Mouse (Mus musculus) lung, embryonic 15.5 days (tissue): ENCODE measurements at regions not wholly inside any gene's neighbourhood (a gene's known extent, or its start where the extent isn't known, plus 50 kb on each side); places are given as distances from the start of the nearest gene placed in this dataset.
A peak's percentile ranks its signal among the peaks of the same experiment; 100 is the strongest.

Source experiments
- ATAC-seq: fragments of 200-750 bp; cut with Nextera tagmentation; 2 replicates; pipeline ENCODE4 v1.8.0; 2017; ENCODE audit warnings: moderate number of reproducible peaks, borderline replicate concordance; ENCODE audit not compliant: low FRiP score, low TSS enrichment; ENCODE audit errors: extremely low read depth
- H3K27ac ChIP-seq: fragments of 300-500 bp; sonication (generic); 2 replicates; pipeline ENCODE4 v1.5.1; 2015; ENCODE audit warnings: moderate library complexity, mild to moderate bottlenecking, inconsistent platforms
- H3K27me3 ChIP-seq: fragments of 300-500 bp; sonication (generic); 2 replicates; pipeline ENCODE4 v1.6.1; 2015; ENCODE audit warnings: inconsistent platforms
- H3K36me3 ChIP-seq: fragments of 300-500 bp; sonication (generic); 2 replicates; pipeline ENCODE4 v1.6.1; 2015; ENCODE audit warnings: inconsistent platforms
- H3K4me1 ChIP-seq: fragments of 300-500 bp; sonication (generic); 2 replicates; pipeline ENCODE4 v1.6.1; 2015; ENCODE audit warnings: inconsistent platforms
- H3K4me2 ChIP-seq: fragments of 300-500 bp; sonication (generic); 2 replicates; pipeline ENCODE4 v1.6.1; 2015; ENCODE audit warnings: inconsistent platforms, mild to moderate bottlenecking, moderate library complexity
- H3K4me3 ChIP-seq: fragments of 300-500 bp; sonication (generic); 2 replicates; pipeline ENCODE4 v1.5.1; 2015; ENCODE audit warnings: mild to moderate bottlenecking, inconsistent platforms
- H3K9ac ChIP-seq: fragments of 300-500 bp; sonication (generic); 2 replicates; pipeline ENCODE4 v1.6.1; 2015; ENCODE audit warnings: inconsistent platforms
- H3K9me3 ChIP-seq: fragments of 300-500 bp; sonication (generic); 2 replicates; pipeline ENCODE4 v1.6.1; 2016; ENCODE audit warnings: inconsistent platforms
- WGBS: fragments of 180-500 bp; shearing (Covaris S2); methylation state at CpG from one replicate; pipeline ENCODE4 v1.1.7; 2015; 5-methylcytosine and 5-hydroxymethylcytosine counted together

DNA sequence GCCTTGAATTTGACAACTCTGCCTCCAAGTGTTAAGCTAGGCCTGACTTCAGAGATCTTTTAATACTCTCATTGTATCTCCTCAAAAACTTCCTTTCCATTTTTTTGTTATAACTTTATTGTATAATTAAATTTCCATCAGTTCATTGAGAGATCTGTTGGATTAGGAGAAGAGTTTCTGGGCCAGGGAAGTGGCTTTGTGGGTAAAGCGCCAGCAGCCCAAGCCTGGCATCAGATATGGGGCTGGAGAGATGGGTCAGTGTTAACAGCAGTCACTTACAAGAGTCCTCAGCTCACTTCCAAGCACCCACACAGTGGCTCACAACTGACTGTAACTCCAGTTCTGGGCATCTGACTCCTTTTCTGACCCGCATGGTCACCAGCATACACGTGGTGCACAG is 167.3 kb downstream of the Rab11fip4 start:
- no peaks in the 10 kb centered on the region for H3K9me3 ChIP-seq
- H3K36me3 ChIP-seq = no peaks in the 10 kb centered on the region
- H3K27ac ChIP-seq = no peak overlapping the region
- no peak overlapping the region for H3K9ac ChIP-seq
- no peaks in the 10 kb centered on the region; the same call in 1 of the 2 replicates for H3K27me3 ChIP-seq
- no peaks in the 10 kb centered on the region for H3K4me1 ChIP-seq
- WGBS = 88% methylated on average over 3 of the region's 3 CpGs
- H3K4me2 ChIP-seq = no peak overlapping the region
- no peak for ATAC-seq
- H3K4me3 ChIP-seq = no peak overlapping the region

GRCm38 (mm10) chr11:79757513-79758071 is 166.6 kb downstream of the Rab11fip4 start:
- H3K9me3 ChIP-seq = no peaks in the 10 kb centered on the region
- no peak for ATAC-seq
- H3K9ac ChIP-seq = no peak overlapping the region
- H3K27ac ChIP-seq = no peak overlapping the region
- no peak overlapping the region for H3K4me2 ChIP-seq
- no peaks in the 10 kb centered on the region; the same call in 1 of the 2 replicates for H3K27me3 ChIP-seq
- no peaks in the 10 kb centered on the region for H3K36me3 ChIP-seq
- WGBS = 80% methylated on average over 5 of the region's 5 CpGs
- no peak overlapping the region for H3K4me3 ChIP-seq
- 0 out of 2 replicates have a peak, but pooled peaks cover 6% of the 10 kb centered on the region for H3K4me1 ChIP-seq

- ATAC-seq = no peak
- H3K4me1 ChIP-seq = peaks cover 17% of the 10 kb centered on the region
- 81% methylated on average over 9 of the region's 9 CpGs for WGBS
Observed at GRCm38 (mm10) chr11:79756305-79756846, 165.4 kb downstream of the Rab11fip4 start.

GRCm38 (mm10) chr11:79753491-79753890 is 162.5 kb downstream of the Rab11fip4 start:
- Histone ChIP-seq H3K27ac (no peak overlapping the region), H3K4me3 (no peak overlapping the region), H3K9me3 (no peaks in the 10 kb centered on the region), H3K4me2 (no peak overlapping the region), H3K9ac (no peak overlapping the region), H3K27me3 (no peaks in the 10 kb centered on the region; the same call in 1 of the 2 replicates), H3K36me3 (no peaks in the 10 kb centered on the region), H3K4me1 (peaks cover 33% of the 10 kb centered on the region)
- ATAC-seq = no peak
- 76% methylated on average over 2 of the region's 2 CpGs for WGBS

More at GRCm38 (mm10) chr11:79756305-79756846, 165.4 kb downstream of the Rab11fip4 start:
- Histone ChIP-seq H3K27me3 (no peaks in the 10 kb centered on the region; the same call in 1 of the 2 replicates), H3K9me3 (no peaks in the 10 kb centered on the region), H3K27ac (no peak overlapping the region), H3K9ac (no peak overlapping the region), H3K4me2 (no peak overlapping the region), H3K36me3 (no peaks in the 10 kb centered on the region), H3K4me3 (no peak overlapping the region)

DNA sequence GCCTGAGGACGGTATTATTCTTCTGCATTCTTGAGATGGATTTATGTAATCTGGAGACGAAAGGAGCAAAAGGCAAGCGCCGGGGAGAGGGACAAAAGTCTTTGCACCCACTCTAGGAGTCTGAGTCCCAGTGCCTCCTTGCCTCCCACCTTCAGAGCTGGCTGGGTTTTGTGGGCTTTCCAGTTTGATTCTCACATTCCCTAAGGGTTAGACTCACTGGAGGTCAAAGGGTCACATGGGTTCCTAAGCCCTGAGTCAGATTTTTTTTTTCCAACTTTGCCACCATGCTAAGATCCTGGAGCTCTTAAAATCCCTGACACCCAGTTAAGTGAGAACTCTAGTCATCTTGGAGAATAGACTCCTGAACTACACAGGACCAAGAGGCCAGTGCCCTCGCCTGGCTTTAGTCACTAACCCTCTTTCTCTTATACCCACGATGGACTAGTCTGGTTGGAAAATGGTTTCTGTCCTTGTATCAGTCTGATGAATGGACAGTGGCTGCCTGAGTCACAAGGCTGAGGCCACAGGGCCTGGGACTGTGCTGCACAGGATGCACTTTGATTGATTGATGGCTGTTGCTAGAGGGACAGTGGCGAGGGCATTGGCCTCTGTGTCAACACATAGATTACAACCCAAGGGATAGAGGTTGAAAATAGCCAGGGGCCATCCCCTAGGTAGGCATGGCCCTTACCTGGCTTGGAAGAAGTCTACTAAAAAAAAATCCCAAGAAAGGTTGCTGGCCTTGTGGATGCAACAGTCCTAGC is 161.9 kb downstream of the Rab11fip4 start:
- Histone ChIP-seq H3K4me3 (no peak overlapping the region), H3K4me2 (0 out of 2 replicates have a peak overlapping the region, but pooled peaks have one; percentile 8), H3K27me3 (no peaks in the 10 kb centered on the region; the same call in 1 of the 2 replicates), H3K9ac (no peak overlapping the region), H3K36me3 (no peaks in the 10 kb centered on the region), H3K4me1 (peaks cover 33% of the 10 kb centered on the region), H3K9me3 (no peaks in the 10 kb centered on the region), H3K27ac (peak overlapping the region; percentile 29)
- ATAC-seq = no peak
- WGBS = 52% methylated on average over 7 of the region's 7 CpGs

DNA sequence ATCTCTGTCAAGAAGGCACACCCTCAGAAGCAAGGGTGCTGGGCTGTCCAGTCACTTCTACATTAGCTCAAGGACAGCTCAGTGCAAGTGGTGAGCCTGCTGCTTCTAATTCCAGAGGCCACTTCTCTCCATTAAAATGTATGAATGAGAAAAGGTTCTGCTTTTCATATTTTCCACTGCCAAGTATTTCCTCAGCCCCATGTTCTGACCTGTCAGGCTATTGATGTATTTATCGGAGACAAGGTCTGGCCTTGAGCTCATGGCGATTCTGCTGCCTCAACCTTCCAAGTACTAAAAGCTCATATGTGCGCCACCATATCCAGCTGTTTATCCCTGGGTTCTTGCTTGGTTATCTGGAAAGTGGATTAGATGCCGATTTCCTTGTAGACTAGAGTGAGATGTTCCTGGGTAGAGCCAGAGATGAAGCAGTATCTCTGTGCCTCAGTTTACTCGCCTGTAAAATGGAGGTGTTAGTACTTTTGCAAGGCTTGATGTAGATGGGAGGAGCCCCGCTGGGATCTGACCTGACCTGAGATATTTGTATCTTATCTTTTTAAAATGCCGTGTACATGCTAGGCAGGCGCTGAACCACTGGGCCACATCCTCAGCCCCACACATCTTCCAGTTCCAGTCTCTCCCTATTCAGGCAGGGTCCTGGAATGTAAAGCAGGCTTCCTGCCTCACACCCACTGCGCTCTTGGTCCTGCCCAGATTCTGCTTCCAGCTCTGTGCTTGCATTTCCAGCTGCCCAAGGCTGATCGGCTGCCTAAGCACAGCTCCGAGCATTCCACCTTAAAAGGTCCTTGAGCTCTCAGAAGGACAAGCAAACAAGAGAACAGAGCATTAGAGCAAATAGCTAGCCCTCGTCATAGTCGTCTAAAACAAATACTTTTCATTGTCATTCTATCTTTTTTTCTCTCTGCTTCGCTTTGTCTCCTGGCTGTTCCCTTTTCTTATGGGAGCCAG is 161.0 kb downstream of the Rab11fip4 start:
- Histone ChIP-seq H3K9me3 (no peaks in the 10 kb centered on the region), H3K4me2 (0 out of 2 replicates have a peak overlapping the region, but pooled peaks have one; percentile 8), H3K27me3 (no peaks in the 10 kb centered on the region; the same call in 1 of the 2 replicates), H3K9ac (no peak overlapping the region), H3K36me3 (no peaks in the 10 kb centered on the region), H3K4me3 (no peak overlapping the region), H3K27ac (peak overlapping the region; percentile 29), H3K4me1 (peaks cover 33% of the 10 kb centered on the region)
- WGBS = 59% methylated on average over 14 of the region's 14 CpGs
- ATAC-seq = peak; percentile 68

DNA sequence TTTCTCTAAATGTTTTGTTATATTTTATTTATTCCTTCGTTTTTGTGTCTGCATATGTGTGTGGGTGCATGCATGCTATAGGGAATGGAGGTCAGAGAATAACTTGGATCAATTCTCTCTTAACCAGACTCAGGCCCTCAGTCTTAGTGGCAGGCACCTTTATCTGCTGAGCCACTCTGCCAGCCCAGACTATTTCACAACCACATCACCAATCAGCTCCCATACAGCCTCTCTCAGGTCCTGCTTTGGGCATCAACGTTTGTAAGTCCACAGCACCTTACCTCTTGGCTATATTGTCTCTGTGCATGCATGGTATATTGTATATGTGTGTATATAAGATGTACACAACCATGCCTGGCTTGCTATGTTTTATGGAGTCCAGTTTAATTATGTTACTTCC is 159.9 kb downstream of the Rab11fip4 start:
- ATAC-seq = no peak
- Histone ChIP-seq H3K9me3 (no peaks in the 10 kb centered on the region), H3K4me3 (no peak overlapping the region), H3K9ac (no peak overlapping the region), H3K27ac (0 out of 2 replicates have a peak overlapping the region, but pooled peaks have one; percentile 19), H3K27me3 (no peaks in the 10 kb centered on the region; the same call in 1 of the 2 replicates), H3K4me2 (no peak overlapping the region), H3K36me3 (no peaks in the 10 kb centered on the region), H3K4me1 (peaks cover 37% of the 10 kb centered on the region)
- WGBS = 52% methylated on average over 2 of the region's 2 CpGs

GRCm38 (mm10) chr11:79749755-79750434 is 158.9 kb downstream of the Rab11fip4 start:
- no peaks in the 10 kb centered on the region for H3K36me3 ChIP-seq
- H3K4me3 ChIP-seq = no peak overlapping the region
- H3K27me3 ChIP-seq = no peaks in the 10 kb centered on the region; the same call in 1 of the 2 replicates
- peak; percentile 32; the same call in 1 of the 2 replicates for ATAC-seq
- no peak overlapping the region for H3K4me2 ChIP-seq
- peaks cover 37% of the 10 kb centered on the region for H3K4me1 ChIP-seq
- WGBS = 52% methylated on average over 7 of the region's 7 CpGs
- H3K9ac ChIP-seq = no peak overlapping the region
- H3K9me3 ChIP-seq = no peaks in the 10 kb centered on the region
- H3K27ac ChIP-seq = no peak overlapping the region

GRCm38 (mm10) chr11:79749141-79749540 is 158.1 kb downstream of the Rab11fip4 start:
- 96% methylated on average over 10 of the region's 10 CpGs for WGBS
- no peaks in the 10 kb centered on the region for H3K27me3 ChIP-seq
- no peaks in the 10 kb centered on the region for H3K36me3 ChIP-seq
- H3K27ac ChIP-seq = no peak overlapping the region
- ATAC-seq = no peak
- no peak overlapping the region for H3K9ac ChIP-seq
- no peak overlapping the region for H3K4me2 ChIP-seq
- H3K4me3 ChIP-seq = no peak overlapping the region
- no peaks in the 10 kb centered on the region for H3K9me3 ChIP-seq
- H3K4me1 ChIP-seq = peaks cover 37% of the 10 kb centered on the region

DNA sequence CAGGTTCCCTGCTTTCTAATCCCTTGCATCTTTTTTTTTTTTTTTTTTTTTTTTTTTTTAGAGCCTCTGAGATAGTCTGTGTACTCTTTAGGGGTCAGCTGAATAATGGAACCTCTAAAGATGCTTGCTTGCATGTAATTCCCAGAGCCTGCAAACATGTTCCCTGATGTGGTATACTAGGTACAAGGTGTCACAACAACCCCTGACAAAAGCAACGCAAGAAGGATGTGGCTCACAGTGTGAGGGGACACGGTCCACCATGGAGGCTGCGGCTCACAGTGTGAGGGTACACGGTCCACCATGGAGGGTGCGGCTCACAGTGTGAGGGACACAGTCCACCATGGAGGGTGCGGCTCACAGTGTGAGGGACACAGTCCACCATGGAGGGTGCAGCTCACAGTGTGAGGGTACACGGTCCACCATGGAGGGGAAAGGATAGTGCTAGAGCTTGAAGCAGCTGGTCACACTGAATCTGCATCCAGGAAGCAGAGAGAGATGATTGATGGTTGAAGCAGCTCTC is 157.7 kb downstream of the Rab11fip4 start:
- Histone ChIP-seq H3K9ac (no peak overlapping the region), H3K27ac (no peak overlapping the region), H3K36me3 (no peaks in the 10 kb centered on the region), H3K4me2 (no peak overlapping the region), H3K27me3 (no peaks in the 10 kb centered on the region), H3K4me3 (no peak overlapping the region), H3K9me3 (no peaks in the 10 kb centered on the region), H3K4me1 (peaks cover 37% of the 10 kb centered on the region)
- no peak for ATAC-seq
- WGBS = 94% methylated on average over 7 of the region's 7 CpGs

DNA sequence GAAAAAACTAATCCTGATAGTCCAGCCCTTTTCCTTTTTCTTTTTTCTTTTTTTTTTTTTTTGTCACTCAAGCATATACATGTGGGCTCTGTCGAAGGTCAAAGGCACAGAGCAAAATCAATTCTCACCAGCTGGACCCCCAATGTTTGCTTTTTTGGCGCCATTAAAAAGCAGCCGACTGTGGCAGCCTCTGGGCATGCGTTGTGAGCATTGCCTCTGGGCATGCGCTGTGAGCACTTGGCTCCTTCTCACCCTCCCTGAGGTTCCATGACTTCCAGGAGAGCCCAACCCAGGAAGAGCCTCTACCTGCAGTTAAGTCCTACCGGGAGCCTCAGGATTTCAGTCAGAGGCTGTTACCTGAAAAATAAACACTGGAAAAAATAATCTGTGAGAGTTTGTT is 156.8 kb downstream of the Rab11fip4 start:
- H3K36me3 ChIP-seq = no peaks in the 10 kb centered on the region
- WGBS = 58% methylated on average over 6 of the region's 6 CpGs
- H3K4me3 ChIP-seq = no peak overlapping the region
- no peak overlapping the region for H3K27ac ChIP-seq
- ATAC-seq = no peak
- peaks cover 33% of the 10 kb centered on the region for H3K4me1 ChIP-seq
- H3K27me3 ChIP-seq = no peaks in the 10 kb centered on the region
- no peak overlapping the region for H3K4me2 ChIP-seq
- H3K9me3 ChIP-seq = no peaks in the 10 kb centered on the region
- no peak overlapping the region for H3K9ac ChIP-seq
